Mouse (Mus musculus) kidney, adult 2 months (tissue): ENCODE measurements around the gene Intu.

Source experiments
- CTCF ChIP-seq: fragments of 200-500 bp; conservative IDR thresholded peaks from 2 replicates; pipeline ENCODE4 v1.5.1; 2011; ENCODE audit warnings: low read depth, mild to moderate bottlenecking, control low read depth, low read length, moderate library complexity, mixed read lengths; ENCODE audit not compliant: insufficient read depth, insufficient read length
- POLR2A ChIP-seq: fragments of 200-500 bp; IDR thresholded peaks from one replicate; pipeline ENCODE4 v1.6.1; 2011; ENCODE audit warnings: low read depth, low read length, control low read depth

DNA sequence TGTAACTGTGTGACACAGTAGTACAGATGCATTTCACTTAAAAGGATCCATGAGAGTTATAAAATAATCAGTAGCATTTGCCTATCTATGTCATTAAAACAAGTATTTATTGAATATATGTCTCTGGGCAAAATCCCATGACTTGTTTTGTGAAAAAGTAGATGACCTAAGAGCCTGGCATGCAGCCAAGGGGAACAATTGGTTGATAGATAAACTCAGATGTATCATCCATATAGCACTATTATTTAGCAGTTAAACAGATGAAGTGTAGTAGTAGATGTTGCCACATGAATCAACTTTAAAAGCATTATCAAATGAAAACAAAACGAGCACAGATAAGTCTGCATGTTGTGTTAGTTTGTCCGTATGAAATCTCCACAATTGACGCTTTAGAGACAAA, 187.9 kb downstream of the Intu start:
- TF ChIP-seq POLR2A: no peak
- TF ChIP-seq CTCF: no peak
